Mouse (Mus musculus) kidney, adult 18-20 months (tissue): ENCODE results near the gene Gch1.

ENCODE experiments used
- DNase-seq: peaks from one replicate; pipeline ENCODE4 v3.0.0; 2021

Gch1 gene

DNA sequence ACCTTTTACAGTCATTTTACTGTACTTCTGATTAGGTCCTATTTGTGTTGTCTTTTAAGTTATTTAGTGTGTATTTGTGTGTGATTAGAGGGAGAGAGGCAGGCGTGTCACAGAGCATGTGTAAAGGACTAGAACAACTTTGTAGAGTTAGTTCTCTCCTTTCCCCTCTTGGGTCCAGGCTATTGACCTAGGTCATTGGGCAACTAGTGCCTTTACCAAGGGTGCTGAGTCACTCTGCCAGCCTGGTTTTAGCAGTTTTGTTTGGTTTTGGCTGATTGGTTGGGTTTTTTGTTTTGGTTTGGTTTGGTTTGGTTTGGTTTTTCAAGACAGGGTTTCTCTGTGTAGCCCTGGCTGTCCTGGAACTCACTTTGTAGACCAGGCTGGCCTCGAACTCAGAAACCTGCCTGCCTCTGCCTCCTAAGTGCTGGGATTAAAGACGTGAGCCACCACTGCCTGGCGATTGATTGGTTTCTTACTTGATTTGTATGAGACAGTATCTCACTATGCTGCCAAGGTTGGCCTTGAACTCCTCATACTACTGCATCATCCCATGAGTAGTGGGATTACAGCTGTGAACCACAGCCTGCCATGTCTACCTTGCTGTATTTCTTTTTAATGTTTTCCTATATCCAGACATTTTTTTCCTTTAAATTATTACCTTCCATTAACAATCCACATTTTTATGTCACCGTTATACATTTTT lies 16.2 kb upstream of the Gch1 start:
- no peak for DNase-seq

DNA sequence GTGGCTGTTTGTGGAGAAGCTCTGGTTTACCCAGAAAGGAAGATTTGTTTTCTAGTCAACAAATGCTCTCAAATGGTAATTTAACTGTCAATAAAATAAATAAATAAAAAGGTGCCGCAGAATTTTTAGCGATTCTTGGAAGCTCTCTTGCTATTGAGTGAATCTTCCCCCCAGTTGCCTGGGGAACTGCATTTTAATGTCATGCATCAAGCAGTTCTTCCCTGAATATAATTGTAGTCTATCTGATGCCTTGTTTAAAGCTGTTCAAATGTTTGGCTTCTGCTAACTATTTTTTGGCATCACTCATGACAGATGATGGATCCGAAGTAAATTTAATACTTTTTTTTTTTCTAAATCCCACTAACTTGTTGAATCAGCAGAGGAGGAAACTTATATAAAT lies 8.1 kb upstream of the Gch1 start:
- no peak for DNase-seq

DNA sequence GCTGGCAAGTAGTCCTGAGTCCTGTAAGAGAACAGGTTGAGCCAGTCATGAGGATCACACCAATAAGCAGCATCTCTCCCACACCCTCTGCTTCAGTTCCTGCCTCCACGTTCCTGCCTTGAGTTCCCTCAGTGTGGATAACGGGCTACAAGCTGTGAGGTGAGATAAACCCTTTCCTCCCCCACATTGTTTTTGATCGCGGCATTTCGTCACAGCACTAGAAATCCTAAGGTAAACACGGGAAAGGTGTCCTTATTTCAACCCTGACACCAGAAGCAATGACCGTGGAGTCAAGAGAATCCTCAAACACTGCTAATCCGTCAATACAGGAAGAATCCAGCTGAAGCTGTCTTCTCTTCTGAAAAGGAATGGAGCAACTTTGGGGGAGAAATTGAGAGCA lies 7.5 kb upstream of the Gch1 start:
- DNase-seq = no peak

GRCm38 (mm10) chr14:47194096-47194495 lies 4.9 kb upstream of the Gch1 start:
- DNase-seq = no peak

GRCm38 (mm10) chr14:47193506-47193905 lies 4.3 kb upstream of the Gch1 start:
- no peak for DNase-seq

GRCm38 (mm10) chr14:47191861-47192260 lies 2.6 kb upstream of the Gch1 start:
- no peak for DNase-seq

GRCm38 (mm10) chr14:47190626-47191025 lies 1.4 kb upstream of the Gch1 start:
- DNase-seq = no peak

GRCm38 (mm10) chr14:47189635-47189955 lies 382 bp upstream of the Gch1 start:
- DNase-seq = no peak

- no peak for DNase-seq
Observed at GRCm38 (mm10) chr14:47188475-47188847, 752 bp downstream of the Gch1 start.

DNA sequence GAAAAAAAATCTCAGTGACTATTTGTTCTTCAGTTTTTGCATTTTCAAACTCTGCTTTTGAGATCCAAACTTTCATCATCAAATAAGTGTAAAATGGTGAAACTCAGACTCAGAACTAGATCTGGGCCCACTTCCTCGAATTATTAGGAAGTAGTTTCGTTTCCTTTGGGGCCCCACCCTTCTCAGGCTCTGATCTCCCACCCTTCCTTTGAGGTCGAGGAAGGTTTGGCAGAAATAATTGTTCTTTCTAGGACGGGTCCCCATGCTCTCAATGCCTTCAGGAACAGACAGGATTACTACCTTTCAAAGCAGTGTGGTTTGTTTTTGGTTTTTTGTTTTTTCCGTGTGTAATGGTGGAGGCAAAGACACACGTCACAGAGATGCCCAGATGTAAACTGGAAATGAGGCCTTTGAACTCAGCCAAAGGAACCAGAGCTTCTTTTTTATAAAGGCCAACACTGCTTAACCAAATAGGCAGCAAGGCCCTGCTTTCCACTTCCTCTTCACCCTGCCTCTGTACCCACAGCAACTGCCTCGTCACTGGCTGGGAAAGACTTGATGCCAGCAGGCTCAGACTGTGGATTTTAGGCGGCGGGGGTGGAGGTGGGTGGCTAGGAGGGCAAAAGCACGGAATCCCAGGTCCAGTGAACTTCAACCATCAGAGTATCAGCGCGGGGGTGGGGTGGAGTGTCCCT lies 1.4 kb downstream of the Gch1 start:
- DNase-seq = no peak

DNA sequence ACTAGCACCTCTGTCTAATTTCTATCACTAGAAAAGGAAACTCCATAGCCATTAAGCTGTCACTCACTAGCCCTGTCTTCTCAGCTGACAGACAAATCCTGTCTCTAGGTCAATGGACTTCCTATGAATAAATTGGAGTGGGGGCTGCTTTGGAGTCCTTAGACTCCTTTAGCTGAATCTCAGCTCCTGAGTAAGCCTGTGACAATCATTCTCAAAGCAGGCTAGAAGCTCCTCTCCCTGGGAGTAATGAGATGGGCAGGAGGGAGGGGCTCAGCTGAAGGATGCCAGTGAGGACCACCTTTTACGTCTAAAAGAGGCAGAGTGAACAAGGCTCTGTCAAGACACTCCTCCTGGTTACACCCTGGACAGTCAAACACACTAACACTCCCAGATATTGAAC lies 2.0 kb downstream of the Gch1 start:
- DNase-seq = no peak

- no peak for DNase-seq
Observed at GRCm38 (mm10) chr14:47186561-47186960, 2.7 kb downstream of the Gch1 start.

GRCm38 (mm10) chr14:47181497-47182290 lies 7.5 kb downstream of the Gch1 start:
- DNase-seq = peak; percentile 45

DNA sequence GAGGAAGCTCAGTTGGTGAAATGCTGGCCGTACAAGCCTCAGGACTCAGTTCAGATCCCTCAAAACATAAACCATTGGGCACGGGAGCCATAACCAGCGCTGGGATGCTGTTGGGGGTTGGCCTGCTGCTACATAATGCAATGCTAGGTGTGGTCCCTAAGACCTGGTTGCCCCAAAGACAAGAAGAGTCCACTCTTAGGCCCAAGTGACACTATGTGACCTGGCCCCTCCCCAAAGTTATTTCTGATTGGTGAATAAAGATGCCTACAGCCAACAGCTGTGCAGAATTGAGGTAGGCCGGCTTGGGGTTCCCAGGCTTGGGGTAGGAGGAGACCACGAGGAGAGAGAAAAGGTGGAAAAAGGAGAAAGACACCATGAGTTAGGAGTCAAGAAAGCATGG lies 10.4 kb downstream of the Gch1 start:
- no peak for DNase-seq

- peak; percentile 21 for DNase-seq
Observed at GRCm38 (mm10) chr14:47177846-47178414, 11.3 kb downstream of the Gch1 start.

- no peak for DNase-seq
Observed at GRCm38 (mm10) chr14:47176226-47176625, 13.0 kb downstream of the Gch1 start.

DNA sequence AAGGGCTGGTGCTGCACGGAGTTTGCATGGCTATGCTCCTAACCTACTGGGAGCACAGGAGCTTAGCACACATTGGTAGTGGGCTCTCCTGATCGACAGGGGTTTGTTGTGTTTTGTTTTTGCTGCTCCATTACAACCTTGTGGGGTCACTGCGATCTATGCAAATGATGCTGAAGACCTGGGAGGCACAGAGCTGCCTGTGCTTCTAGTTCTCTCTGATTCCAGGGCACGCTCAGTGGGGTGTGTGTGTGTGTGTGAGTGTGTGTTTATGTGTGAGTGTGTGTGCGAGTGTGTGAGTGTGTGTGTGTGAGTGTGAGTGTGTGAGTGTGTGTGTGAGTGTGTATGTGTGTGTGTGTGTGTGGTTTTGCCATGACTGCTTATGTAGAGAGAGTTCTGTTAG lies 14.1 kb downstream of the Gch1 start:
- no peak for DNase-seq

DNA sequence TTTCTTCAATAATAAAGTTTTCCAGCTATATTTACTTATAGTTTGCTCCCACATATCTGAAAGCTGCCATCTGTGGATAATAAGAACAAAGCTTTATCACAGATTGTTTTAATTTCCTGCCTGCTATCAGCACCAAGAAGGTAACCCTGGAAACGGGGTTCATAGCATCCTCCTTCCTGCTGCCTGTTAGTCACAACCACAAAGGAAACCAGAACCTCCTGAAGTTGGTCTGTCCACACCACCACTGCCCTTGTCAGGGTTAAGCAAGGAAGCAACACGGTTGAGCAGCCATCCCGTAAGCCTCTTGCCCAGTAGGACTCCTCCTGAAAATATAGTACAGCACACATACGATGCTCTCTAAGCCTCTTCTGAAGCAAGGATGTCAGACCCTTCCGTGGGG lies 17.1 kb downstream of the Gch1 start:
- DNase-seq = no peak

DNA sequence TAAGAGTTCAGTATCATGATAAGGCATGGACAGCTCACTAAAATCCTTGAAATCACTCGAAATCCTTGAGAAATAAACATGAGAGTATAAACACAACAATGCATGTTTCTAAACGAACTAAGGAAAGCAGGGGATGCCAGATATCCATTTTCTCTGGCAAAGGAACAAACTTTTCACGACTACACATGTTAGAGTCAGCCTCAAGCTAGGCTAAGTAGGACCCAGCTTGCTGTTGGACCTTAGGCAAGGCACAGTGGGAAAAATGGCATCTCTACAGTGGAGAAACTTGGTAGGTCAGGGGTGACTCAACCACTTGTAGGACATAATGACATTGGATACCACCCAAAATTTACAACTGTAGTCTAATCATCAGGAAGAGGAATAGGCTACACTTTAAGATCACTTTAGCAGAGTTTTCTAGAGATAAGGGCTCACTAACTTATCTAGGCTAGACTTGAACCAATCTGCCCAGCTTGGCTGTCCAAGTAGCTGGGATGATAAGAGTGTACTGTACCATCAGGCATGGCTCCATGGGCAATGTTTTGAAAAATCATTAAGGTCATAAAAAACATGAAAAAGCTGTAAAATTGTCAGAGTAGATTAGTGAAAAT lies 18.6 kb downstream of the Gch1 start:
- DNase-seq = no peak

- DNase-seq = no peak
Observed at GRCm38 (mm10) chr14:47169677-47170410, 19.4 kb downstream of the Gch1 start.

- DNase-seq = no peak
Observed at GRCm38 (mm10) chr14:47165741-47166140, 23.5 kb downstream of the Gch1 start.

- no peak for DNase-seq
Observed at GRCm38 (mm10) chr14:47165117-47165516, 24.1 kb downstream of the Gch1 start.
